Mouse (Mus musculus): Measurements from ENCODE around the gene Gm6993. TPM values are rescaled to one million over a fixed set of nuclear protein-coding genes. Genes with fewer than 3 reads are reported as not detected.

The Gm6993 gene
- polyA plus RNA-seq (2012; rRNA removed; ENCODE audit: low replicate concordance), result not detected in 2 replicates

DNA sequence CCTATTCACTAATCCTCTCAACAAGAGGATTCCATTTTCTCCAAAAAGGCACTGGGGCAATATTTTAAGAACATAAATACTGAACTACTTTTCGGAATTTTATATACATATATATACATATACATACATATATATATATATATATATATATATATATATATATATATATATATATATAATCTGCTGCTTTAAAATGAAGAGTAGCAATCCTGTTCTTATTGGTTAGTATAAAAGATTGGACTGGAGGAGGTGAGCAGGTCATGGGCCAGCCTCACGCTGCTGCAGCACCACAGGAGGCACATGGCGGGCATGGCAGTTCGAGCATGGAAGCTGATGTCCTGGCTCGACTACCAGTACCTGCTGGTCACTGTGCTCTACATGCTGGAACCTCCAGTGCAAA is at the start of gene Gm6993:
TSS of gene Gm6993 (plus strand) at position 301 of the 400 bp plus-strand sequence.

GRCm38 (mm10) chr12:31265005-31265721 is 24.6 kb downstream of the Gm6993 start, which contains the start of gene Lamb1:
Lamb1 (plus strand) TSS chr12:31265234.

Other genes starting within 250 kb of the Gm6993 start
- gene Fam110c, start 166.9 kb upstream of the Gm6993 start, polyA plus RNA-seq (2012; rRNA removed; ENCODE audit: low replicate concordance), result 6.3 and 15.8 TPM in 2 replicates
- 65.8 and 105 TPM in 2 replicates for gene Lamb1, start 24.5 kb downstream of the Gm6993 start, polyA plus RNA-seq (2012; rRNA removed; ENCODE audit: low replicate concordance)
- 38.4 and 49.5 TPM in 2 replicates for gene Dld, start 110.7 kb downstream of the Gm6993 start, polyA plus RNA-seq (2012; rRNA removed; ENCODE audit: low replicate concordance)
- 0.13 TPM in 1 of 2 replicates, not detected in the other for gene Slc26a3, start 150.1 kb downstream of the Gm6993 start, polyA plus RNA-seq (2012; rRNA removed; ENCODE audit: low replicate concordance)